Mouse (Mus musculus) CH12.LX (cell line): ENCODE measurements around the gene Thrb. TPM values are rescaled to one million over a fixed set of nuclear protein-coding genes. Genes with fewer than 3 reads are reported as not detected.

ENCODE experiments used
- DNase-seq: peaks from one replicate; pipeline ENCODE4 v3.0.0-alpha.2; 2013; ENCODE audit errors: extremely low read depth
- H3K27ac ChIP-seq: 2 replicates; pipeline ENCODE4 v1.5.1; 2012; ENCODE audit warnings: low read depth, mild to moderate bottlenecking, control low read depth, moderate library complexity; ENCODE audit not compliant: insufficient read depth
- H3K27me3 ChIP-seq: replicated peaks from 2 replicates; pipeline ENCODE3; 2012; ENCODE audit warnings: inconsistent platforms
- H3K36me3 ChIP-seq, 2 experiments: replicated peaks in 1 of 2; 2 replicates each; pipeline versions ENCODE3 to v1.6.1; 2012; ENCODE audit warnings: inconsistent platforms in 1 of 2, low read length in 1 of 2, mild to moderate bottlenecking in 1 of 2, mixed read lengths in 1 of 2, moderate library complexity in 1 of 2; ENCODE audit not compliant: control insufficient read depth in 1 of 2, insufficient read depth in 1 of 2
- H3K4me1 ChIP-seq, 2 experiments: 2 replicates each; pipeline ENCODE4 v1.6.1; 2012; ENCODE audit warnings: inconsistent platforms in 1 of 2, moderate library complexity in 1 of 2; ENCODE audit not compliant: insufficient read depth in 2 of 2, control insufficient read depth in 1 of 2
- H3K4me2 ChIP-seq: 2 replicates; pipeline ENCODE4 v1.6.1; 2012; ENCODE audit warnings: low read depth, mild to moderate bottlenecking, control low read depth; ENCODE audit not compliant: poor library complexity, insufficient read depth, severe bottlenecking
- H3K4me3 ChIP-seq, 3 experiments: fragments of 150-350 bp in 1 of 3; sonication (generic) in 1 of 3; replicated peaks in 1 of 3; 2 replicates each; pipeline versions ENCODE3 to v1.5.1; 2011 to 2012; ENCODE audit warnings: low read depth in 2 of 3, low read length in 2 of 3, mild to moderate bottlenecking in 2 of 3, moderate library complexity in 2 of 3, control low read depth in 1 of 3, improper control_type of control experiment in 1 of 3, inconsistent platforms in 1 of 3, mixed read lengths in 1 of 3; ENCODE audit not compliant: poor library complexity in 1 of 3
- H3K79me2 ChIP-seq: replicated peaks from 2 replicates; pipeline ENCODE4 v1.6.1; 2012; ENCODE audit warnings: mild to moderate bottlenecking, moderate library complexity; ENCODE audit not compliant: control insufficient read depth, poor library complexity, insufficient read depth, severe bottlenecking; ENCODE audit errors: extremely low read depth
- H3K9ac ChIP-seq: 2 replicates; pipeline ENCODE4 v1.6.1; 2012; ENCODE audit warnings: low read depth, mild to moderate bottlenecking, control low read depth, moderate library complexity; ENCODE audit not compliant: insufficient read depth
- H3K9me3 ChIP-seq: replicated peaks from 2 replicates; pipeline ENCODE3; 2012; ENCODE audit warnings: low read length, inconsistent platforms, mixed read lengths
- BHLHE40 ChIP-seq: IDR thresholded peaks from 2 replicates; pipeline ENCODE4 v1.6.1; 2011; ENCODE audit warnings: mild to moderate bottlenecking, low read depth, low read length, improper control_type of control experiment
- CHD2 ChIP-seq: IDR thresholded peaks from 2 replicates; pipeline ENCODE4 v1.6.1; 2011; ENCODE audit warnings: low read length, improper control_type of control experiment
- E2F4 ChIP-seq: IDR thresholded peaks from 2 replicates; pipeline ENCODE4 v1.6.1; 2011; ENCODE audit warnings: low read depth, low read length, improper control_type of control experiment; ENCODE audit not compliant: insufficient replicate concordance
- ELF1 ChIP-seq: IDR thresholded peaks from 2 replicates; pipeline ENCODE4 v1.6.1; 2014; ENCODE audit warnings: low read depth, mild to moderate bottlenecking, inconsistent platforms, low read length, improper control_type of control experiment
- EP300 ChIP-seq: IDR thresholded peaks from 2 replicates; pipeline ENCODE4 v1.6.1; 2011; ENCODE audit warnings: low read length, improper control_type of control experiment
- GABPA ChIP-seq: IDR thresholded peaks from 2 replicates; pipeline ENCODE4 v1.6.1; 2012; ENCODE audit warnings: low read depth, low read length, improper control_type of control experiment, inconsistent platforms; ENCODE audit not compliant: insufficient replicate concordance
- JUND ChIP-seq: conservative IDR thresholded peaks from 2 replicates; pipeline ENCODE4 v1.6.1; 2011; ENCODE audit warnings: low read depth, low read length, improper control_type of control experiment
- KAT2A ChIP-seq: IDR thresholded peaks from 2 replicates; pipeline ENCODE4 v1.6.1; 2012; ENCODE audit warnings: low read length, improper control_type of control experiment, inconsistent platforms; ENCODE audit not compliant: insufficient replicate concordance
- MAFK ChIP-seq: IDR thresholded peaks from 2 replicates; pipeline ENCODE4 v1.6.1; 2011; ENCODE audit warnings: low read length, improper control_type of control experiment; ENCODE audit not compliant: insufficient replicate concordance
- MAX ChIP-seq: IDR thresholded peaks from 2 replicates; pipeline ENCODE4 v1.6.1; 2011; ENCODE audit warnings: low read length, improper control_type of control experiment
- MXI1 ChIP-seq: IDR thresholded peaks from 2 replicates; pipeline ENCODE4 v1.6.1; 2011; ENCODE audit warnings: mild to moderate bottlenecking, low read depth, low read length, improper control_type of control experiment
- NELFE ChIP-seq: IDR thresholded peaks from 2 replicates; pipeline ENCODE4 v1.6.1; 2011; ENCODE audit warnings: low read depth, low read length, improper control_type of control experiment
- PAX5 ChIP-seq: IDR thresholded peaks from 2 replicates; pipeline ENCODE4 v1.6.1; 2012; ENCODE audit warnings: low read length, inconsistent platforms, mixed read lengths
- TBP ChIP-seq: conservative IDR thresholded peaks from 2 replicates; pipeline ENCODE4 v1.6.1; 2011; ENCODE audit warnings: low read depth, low read length, improper control_type of control experiment
- UBTF ChIP-seq: IDR thresholded peaks from 2 replicates; pipeline ENCODE4 v1.6.1; 2012; ENCODE audit warnings: low read depth, mild to moderate bottlenecking, inconsistent platforms, low read length, improper control_type of control experiment, moderate library complexity
- USF1 ChIP-seq: IDR thresholded peaks from 2 replicates; pipeline ENCODE4 v1.6.1; 2014; ENCODE audit warnings: low read depth, mild to moderate bottlenecking, inconsistent platforms, low read length, improper control_type of control experiment
- ZKSCAN1 ChIP-seq: IDR thresholded peaks from 2 replicates; pipeline ENCODE4 v1.6.1; 2012; ENCODE audit warnings: low read depth, inconsistent platforms, low read length, improper control_type of control experiment, borderline replicate concordance
- ZMIZ1 ChIP-seq: IDR thresholded peaks from 2 replicates; pipeline ENCODE4 v1.6.1; 2012; ENCODE audit warnings: low read depth, mild to moderate bottlenecking, inconsistent platforms, low read length, improper control_type of control experiment
- ZNF384 ChIP-seq: IDR thresholded peaks from 2 replicates; pipeline ENCODE4 v1.6.1; 2012; ENCODE audit warnings: low read depth, low read length, improper control_type of control experiment, inconsistent platforms
- dilution Hi-C: fragments of 300-500 bp; cut with MboI; formaldehyde crosslinking; loops from 2 replicates; pipeline ENCODE4 v1.14.3; 2020; ENCODE audit warnings: low sequenced_read_pairs; ENCODE audit not compliant: extremely low pct_unique_long_range_greater_than_20kb, extremely low pct_ligation_motif_present
- in situ Hi-C: fragments of 300-500 bp; cut with MboI; formaldehyde crosslinking; loops from 3 replicates; pipeline ENCODE4 v1.14.3; 2019; ENCODE audit warnings: low sequenced_read_pairs, low pct_ligation_motif_present, low pct_unique_long_range_greater_than_20kb, mixed read lengths
- polyA plus RNA-seq: library from polyadenylated mRNA; unstranded; fragments of >175 nt; gene quantifications from 2 replicates; pipeline ENCODE4 v1.2.1, GENCODE M21; 2012; ENCODE audit warnings: low read depth; ENCODE audit not compliant: insufficient read length
- total RNA-seq, 2 experiments: library from RNA; depleted of rRNA; stranded (reverse); fragments of 300-350 nt in 1 of 2; fragments of >200 nt in 1 of 2; gene quantifications; 2 replicates each; pipeline ENCODE4 v1.2.3; 2012 to 2014

Thrb gene
- total and polyA plus RNA-seq, 3 experiments = 0.56 to 1.6 (median 0.60) TPM

DNA sequence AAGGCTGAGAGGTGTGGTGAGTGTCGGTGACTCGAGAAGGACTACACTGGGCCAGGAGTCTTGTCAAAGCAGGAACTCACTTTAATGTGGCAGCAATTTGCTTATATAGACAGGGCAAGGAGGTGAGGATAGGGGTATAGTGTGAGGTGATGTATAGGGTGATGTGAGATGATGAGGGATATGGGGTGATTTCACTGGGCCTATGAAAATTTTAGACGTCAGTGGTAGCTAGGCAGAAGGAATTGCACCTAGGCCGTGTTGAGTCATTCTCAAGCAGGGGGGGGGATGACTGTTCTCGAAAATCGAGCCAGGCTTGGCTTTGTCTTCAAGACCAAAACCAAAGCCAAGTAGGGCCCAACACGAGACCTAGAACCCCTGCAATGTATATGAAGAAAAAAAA, 162.7 kb downstream of the Thrb start:
- TF ChIP-seq KAT2A = no peak
- TF ChIP-seq ZKSCAN1 = no peak
- TF ChIP-seq CHD2 = peak; percentile 84
- DNase-seq = no peak
- Histone ChIP-seq H3K79me2 (no peaks in the 10 kb centered on the region), H3K9ac (no peak overlapping the region), H3K27ac (no peak overlapping the region), H3K9me3 (no peaks in the 10 kb centered on the region), H3K4me3 (no peak overlapping the region), H3K27me3 (no peaks in the 10 kb centered on the region), H3K36me3 (no peaks in the 10 kb centered on the region), H3K4me2 (no peak overlapping the region), H3K4me1 (no peaks in the 10 kb centered on the region; a peak in 1 of 4 replicates)
- in situ Hi-C loops = no loop called here
- dilution Hi-C loops = no loop called here

DNA sequence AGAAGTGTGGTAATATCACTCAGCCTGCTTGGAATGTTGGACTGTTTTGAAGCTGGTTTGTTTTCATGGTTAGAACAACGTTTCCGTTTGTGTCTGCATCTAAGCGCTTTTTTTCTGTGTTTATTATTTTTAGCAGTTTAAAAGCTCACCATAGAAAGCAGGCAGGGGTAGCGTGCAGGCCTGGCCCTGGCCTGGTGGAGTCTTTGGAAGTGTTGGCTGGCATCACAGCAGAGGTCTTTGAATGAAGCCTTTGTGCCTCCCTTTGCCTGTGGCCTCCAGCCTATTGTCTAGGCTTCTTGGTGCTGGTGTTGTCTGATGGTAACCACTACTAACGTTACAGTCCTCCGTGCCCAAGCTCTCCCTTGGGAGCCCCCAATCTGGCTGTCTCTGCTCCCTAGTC, 167.3 kb downstream of the Thrb start:
- dilution Hi-C loops = no loop called here
- no peak for DNase-seq
- in situ Hi-C loops = no loop called here
- Histone ChIP-seq H3K4me2 (no peak overlapping the region), H3K9me3 (no peaks in the 10 kb centered on the region), H3K4me3 (no peak overlapping the region), H3K9ac (no peak overlapping the region), H3K27ac (no peak overlapping the region), H3K36me3 (no peaks in the 10 kb centered on the region), H3K27me3 (no peaks in the 10 kb centered on the region), H3K79me2 (no peaks in the 10 kb centered on the region), H3K4me1 (no peaks in the 10 kb centered on the region; a peak in 1 of 4 replicates)
- TF ChIP-seq JUND (no peak), ZKSCAN1 (no peak), MAX (no peak), MAFK (no peak), KAT2A (no peak), MXI1 (no peak), GABPA (no peak), NELFE (no peak), ZNF384 (no peak), UBTF (no peak), PAX5 (no peak), BHLHE40 (no peak), USF1 (no peak), ELF1 (no peak), EP300 (no peak), ZMIZ1 (no peak), E2F4 (no peak), TBP (no peak)
